Mouse (Mus musculus): ENCODE results near the gene Prdm16. TPM values are rescaled to one million over a fixed set of nuclear protein-coding genes. Genes with fewer than 3 reads are reported as not detected.

Gene Prdm16
- polyA plus RNA-seq, 1 experiment: not detected

GRCm38 (mm10) chr4:154420749-154421148 lies 215.9 kb downstream of the Prdm16 start:
- Histone ChIP-seq H3K4me1 (no peaks in the 10 kb centered on the region; the same call in 1 of the 2 replicates), H3K4me3 (replicated peaks) (no peak overlapping the region), H3K27me3 (replicated peaks) (peaks cover 30% of the 10 kb centered on the region), H3K9me3 (peaks cover 17% of the 10 kb centered on the region), H3K36me3 (replicated peaks; ENCODE audit: low read length) (no peaks in the 10 kb centered on the region)
- TF ChIP-seq GATA1 (IDR thresholded peaks at IDR 0.05; ENCODE audit: borderline replicate concordance, low read length) (no peak), FLI1 (IDR thresholded peaks at IDR 0.05; ENCODE audit: low read length) (no peak)

- TF ChIP-seq GATA1 (IDR thresholded peaks at IDR 0.05; ENCODE audit: borderline replicate concordance, low read length): no peak
- TF ChIP-seq FLI1 (IDR thresholded peaks at IDR 0.05; ENCODE audit: low read length): no peak
- Histone ChIP-seq H3K4me3 (replicated peaks) (no peak overlapping the region), H3K36me3 (replicated peaks; ENCODE audit: low read length) (no peaks in the 10 kb centered on the region), H3K9me3 (peaks cover 17% of the 10 kb centered on the region), H3K27me3 (replicated peaks) (peaks cover 30% of the 10 kb centered on the region), H3K4me1 (no peaks in the 10 kb centered on the region)
Observed at GRCm38 (mm10) chr4:154419766-154420165, 216.9 kb downstream of the Prdm16 start.

GRCm38 (mm10) chr4:154418993-154419392 lies 217.7 kb downstream of the Prdm16 start:
- Histone ChIP-seq H3K9me3 (peaks cover 17% of the 10 kb centered on the region), H3K27me3 (replicated peaks) (peaks cover 25% of the 10 kb centered on the region), H3K4me1 (no peaks in the 10 kb centered on the region), H3K4me3 (replicated peaks) (no peak overlapping the region), H3K36me3 (replicated peaks; ENCODE audit: low read length) (no peaks in the 10 kb centered on the region)
- no peak for TF ChIP-seq FLI1 (IDR thresholded peaks at IDR 0.05; ENCODE audit: low read length)
- no peak for TF ChIP-seq GATA1 (IDR thresholded peaks at IDR 0.05; ENCODE audit: borderline replicate concordance, low read length)

- Histone ChIP-seq H3K9me3 (peaks cover 17% of the 10 kb centered on the region), H3K4me1 (no peaks in the 10 kb centered on the region)
- TF ChIP-seq FLI1 (IDR thresholded peaks at IDR 0.05; ENCODE audit: low read length) (no peak), GATA1 (IDR thresholded peaks at IDR 0.05; ENCODE audit: borderline replicate concordance, low read length) (no peak)
Observed at GRCm38 (mm10) chr4:154418327-154418744, 218.3 kb downstream of the Prdm16 start.

GRCm38 (mm10) chr4:154416728-154417127 lies 219.9 kb downstream of the Prdm16 start:
- no peaks in the 10 kb centered on the region for H3K36me3 ChIP-seq (replicated peaks; ENCODE audit: low read length)
- no peaks in the 10 kb centered on the region for H3K4me1 ChIP-seq
- no peak for TF ChIP-seq FLI1 (IDR thresholded peaks at IDR 0.05; ENCODE audit: low read length)
- TF ChIP-seq GATA1 (IDR thresholded peaks at IDR 0.05; ENCODE audit: borderline replicate concordance, low read length): no peak
- peaks cover 17% of the 10 kb centered on the region for H3K9me3 ChIP-seq
- peaks cover 22% of the 10 kb centered on the region for H3K27me3 ChIP-seq (replicated peaks)
- H3K4me3 ChIP-seq (replicated peaks): no peak overlapping the region

More at GRCm38 (mm10) chr4:154418327-154418744, 218.3 kb downstream of the Prdm16 start:
- H3K4me3 ChIP-seq (replicated peaks): no peak overlapping the region
- peaks cover 23% of the 10 kb centered on the region for H3K27me3 ChIP-seq (replicated peaks)
- no peaks in the 10 kb centered on the region for H3K36me3 ChIP-seq (replicated peaks; ENCODE audit: low read length)

GRCm38 (mm10) chr4:154414885-154415284 lies 221.8 kb downstream of the Prdm16 start:
- Histone ChIP-seq H3K36me3 (replicated peaks; ENCODE audit: low read length) (no peaks in the 10 kb centered on the region), H3K27me3 (replicated peaks) (peaks cover 24% of the 10 kb centered on the region), H3K4me1 (no peaks in the 10 kb centered on the region), H3K4me3 (replicated peaks) (no peak overlapping the region), H3K9me3 (peaks cover 17% of the 10 kb centered on the region)
- TF ChIP-seq GATA1 (IDR thresholded peaks at IDR 0.05; ENCODE audit: borderline replicate concordance, low read length) (no peak), FLI1 (IDR thresholded peaks at IDR 0.05; ENCODE audit: low read length) (no peak)

- no peak for TF ChIP-seq FLI1 (IDR thresholded peaks at IDR 0.05; ENCODE audit: low read length)
- TF ChIP-seq GATA1 (IDR thresholded peaks at IDR 0.05; ENCODE audit: borderline replicate concordance, low read length): no peak
- H3K36me3 ChIP-seq (replicated peaks; ENCODE audit: low read length): no peaks in the 10 kb centered on the region
Observed at GRCm38 (mm10) chr4:154410559-154410958, 226.1 kb downstream of the Prdm16 start.

GRCm38 (mm10) chr4:154409841-154410240 lies 226.8 kb downstream of the Prdm16 start:
- no peak for TF ChIP-seq FLI1 (IDR thresholded peaks at IDR 0.05; ENCODE audit: low read length)
- TF ChIP-seq GATA1 (IDR thresholded peaks at IDR 0.05; ENCODE audit: borderline replicate concordance, low read length): no peak
- H3K4me3 ChIP-seq (replicated peaks): no peak overlapping the region
- no peaks in the 10 kb centered on the region for H3K4me1 ChIP-seq
- H3K27me3 ChIP-seq (replicated peaks): peaks cover 29% of the 10 kb centered on the region
- H3K9me3 ChIP-seq: no peaks in the 10 kb centered on the region
- no peaks in the 10 kb centered on the region for H3K36me3 ChIP-seq (replicated peaks; ENCODE audit: low read length)

More at GRCm38 (mm10) chr4:154410559-154410958, 226.1 kb downstream of the Prdm16 start:
- Histone ChIP-seq H3K4me3 (replicated peaks) (no peak overlapping the region), H3K9me3 (no peaks in the 10 kb centered on the region), H3K4me1 (no peaks in the 10 kb centered on the region), H3K27me3 (replicated peaks) (peaks cover 31% of the 10 kb centered on the region)

- Histone ChIP-seq H3K27me3 (replicated peaks) (peaks cover 29% of the 10 kb centered on the region), H3K4me1 (no peaks in the 10 kb centered on the region), H3K4me3 (replicated peaks) (no peak overlapping the region), H3K9me3 (no peaks in the 10 kb centered on the region), H3K36me3 (replicated peaks; ENCODE audit: low read length) (no peaks in the 10 kb centered on the region)
- no peak for TF ChIP-seq GATA1 (IDR thresholded peaks at IDR 0.05; ENCODE audit: borderline replicate concordance, low read length)
- TF ChIP-seq FLI1 (IDR thresholded peaks at IDR 0.05; ENCODE audit: low read length): no peak
Observed at GRCm38 (mm10) chr4:154409237-154409721, 227.4 kb downstream of the Prdm16 start.

GRCm38 (mm10) chr4:154402948-154403347 lies 233.7 kb downstream of the Prdm16 start:
- Histone ChIP-seq H3K27me3 (replicated peaks) (peaks cover 23% of the 10 kb centered on the region), H3K4me3 (replicated peaks) (no peak overlapping the region), H3K9me3 (no peaks in the 10 kb centered on the region), H3K36me3 (replicated peaks; ENCODE audit: low read length) (no peaks in the 10 kb centered on the region), H3K4me1 (peaks cover 11% of the 10 kb centered on the region)
- TF ChIP-seq FLI1 (IDR thresholded peaks at IDR 0.05; ENCODE audit: low read length): no peak

All from megakaryocyte, embryonic 14.5 days (primary cell).